Mouse (Mus musculus): ENCODE data around the gene Eya4. TPM values are rescaled to one million over a fixed set of nuclear protein-coding genes. Genes with fewer than 3 reads are reported as not detected.

The Eya4 gene
- total and polyA plus RNA-seq, 2 experiments = 0.11 to 0.28 TPM

GRCm38 (mm10) chr10:23270502-23270901, 80.1 kb downstream of the Eya4 start:
- Histone ChIP-seq H3K4me1 (ENCODE audit: control insufficient read depth, insufficient read depth, low read length) (no peaks in the 10 kb centered on the region), H3K27me3 (ENCODE audit: control insufficient read depth, insufficient read depth, low read length) (no peaks in the 10 kb centered on the region), H3K4me3 (ENCODE audit: insufficient read depth, low read depth, low read length) (no peak overlapping the region), H3K36me3 (ENCODE audit: control insufficient read depth, insufficient read depth, low read length) (no peaks in the 10 kb centered on the region), H3K9ac (ENCODE audit: low read depth, low read length) (no peak overlapping the region), H3K79me2 (ENCODE audit: control insufficient read depth, insufficient read depth, low read length) (no peaks in the 10 kb centered on the region), H3K27ac (replicated peaks; ENCODE audit: insufficient read depth, low read depth, low read length) (no peak overlapping the region)
- DNase-seq (ENCODE audit: extremely low read depth, low read depth, low spot score) = no peak
- TF ChIP-seq POLR2A (IDR thresholded peaks at IDR 0.05; ENCODE audit: extremely low read depth, insufficient read depth, low read length) (no peak), CTCF (IDR thresholded peaks at IDR 0.05; ENCODE audit: low read depth, low read length) (no peak)
- 80% methylated on average over 2 of the region's 2 CpGs for WGBS

GRCm38 (mm10) chr10:23252180-23252579, 98.4 kb downstream of the Eya4 start:
- Histone ChIP-seq H3K4me1 (ENCODE audit: control insufficient read depth, insufficient read depth, low read length) (no peaks in the 10 kb centered on the region), H3K4me3 (ENCODE audit: insufficient read depth, low read depth, low read length) (no peak overlapping the region), H3K9ac (ENCODE audit: low read depth, low read length) (no peak overlapping the region), H3K79me2 (ENCODE audit: control insufficient read depth, insufficient read depth, low read length) (no peaks in the 10 kb centered on the region), H3K27ac (replicated peaks; ENCODE audit: insufficient read depth, low read depth, low read length) (no peak overlapping the region), H3K27me3 (ENCODE audit: control insufficient read depth, insufficient read depth, low read length) (no peaks in the 10 kb centered on the region), H3K36me3 (ENCODE audit: control insufficient read depth, insufficient read depth, low read length) (no peaks in the 10 kb centered on the region)
- 71% methylated on average over 4 of the region's 4 CpGs for WGBS
- no peak for DNase-seq (ENCODE audit: extremely low read depth, low read depth, low spot score)
- TF ChIP-seq POLR2A (IDR thresholded peaks at IDR 0.05; ENCODE audit: extremely low read depth, insufficient read depth, low read length) (no peak), CTCF (IDR thresholded peaks at IDR 0.05; ENCODE audit: low read depth, low read length) (no peak)

DNA sequence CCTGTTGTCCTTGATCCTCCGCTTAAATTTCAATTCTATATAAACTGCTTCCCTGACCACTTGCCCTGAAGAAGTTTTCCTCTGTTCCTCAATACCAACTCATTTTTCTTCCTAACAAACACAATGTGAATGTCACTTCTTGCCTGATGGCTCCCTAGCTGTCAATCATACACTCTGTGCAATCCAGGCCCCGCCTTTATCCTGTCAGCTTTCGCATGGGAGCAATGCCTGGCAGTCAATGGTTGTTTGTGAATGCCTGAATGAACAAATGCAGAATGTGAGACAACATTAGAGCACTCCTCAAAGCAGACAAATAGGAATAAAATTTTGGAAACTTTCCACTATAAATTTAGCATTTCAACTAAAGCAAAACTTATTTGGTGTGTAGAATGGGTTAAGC, 104.1 kb downstream of the Eya4 start:
- no peak for DNase-seq (ENCODE audit: extremely low read depth, low read depth, low spot score)
- Histone ChIP-seq H3K9ac (ENCODE audit: low read depth, low read length) (no peak overlapping the region), H3K36me3 (ENCODE audit: control insufficient read depth, insufficient read depth, low read length) (no peaks in the 10 kb centered on the region), H3K4me1 (ENCODE audit: control insufficient read depth, insufficient read depth, low read length) (no peaks in the 10 kb centered on the region), H3K27ac (replicated peaks; ENCODE audit: insufficient read depth, low read depth, low read length) (no peak overlapping the region), H3K4me3 (ENCODE audit: insufficient read depth, low read depth, low read length) (no peak overlapping the region), H3K79me2 (ENCODE audit: control insufficient read depth, insufficient read depth, low read length) (no peaks in the 10 kb centered on the region), H3K27me3 (ENCODE audit: control insufficient read depth, insufficient read depth, low read length) (no peaks in the 10 kb centered on the region)
- 87% methylated on average over 3 of the region's 3 CpGs for WGBS
- TF ChIP-seq POLR2A (IDR thresholded peaks at IDR 0.05; ENCODE audit: extremely low read depth, insufficient read depth, low read length) (no peak), CTCF (IDR thresholded peaks at IDR 0.05; ENCODE audit: low read depth, low read length) (no peak)

DNA sequence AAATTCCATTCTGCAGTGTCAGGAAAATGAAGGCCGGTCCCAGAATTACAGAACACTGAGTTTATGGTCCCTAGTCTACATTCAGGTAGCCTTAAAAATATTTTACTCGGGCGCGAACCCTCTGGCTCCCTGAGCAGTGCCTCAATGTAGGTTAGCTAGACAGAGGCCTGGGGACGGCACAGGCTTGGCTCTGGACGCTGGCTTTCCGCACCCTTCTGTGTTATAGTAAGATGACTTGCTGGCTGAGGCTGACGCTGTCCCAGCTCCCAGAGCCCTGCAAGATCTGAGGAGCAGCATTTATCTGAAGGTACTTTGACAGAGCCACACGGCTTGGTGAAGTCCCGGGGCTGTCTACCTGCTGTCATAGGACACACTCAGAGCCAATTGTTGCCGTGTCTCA, 113.7 kb downstream of the Eya4 start:
- no peaks in the 10 kb centered on the region for H3K4me1 ChIP-seq (ENCODE audit: control insufficient read depth, insufficient read depth, low read length)
- H3K4me3 ChIP-seq (ENCODE audit: insufficient read depth, low read depth, low read length) = no peak overlapping the region

DNA sequence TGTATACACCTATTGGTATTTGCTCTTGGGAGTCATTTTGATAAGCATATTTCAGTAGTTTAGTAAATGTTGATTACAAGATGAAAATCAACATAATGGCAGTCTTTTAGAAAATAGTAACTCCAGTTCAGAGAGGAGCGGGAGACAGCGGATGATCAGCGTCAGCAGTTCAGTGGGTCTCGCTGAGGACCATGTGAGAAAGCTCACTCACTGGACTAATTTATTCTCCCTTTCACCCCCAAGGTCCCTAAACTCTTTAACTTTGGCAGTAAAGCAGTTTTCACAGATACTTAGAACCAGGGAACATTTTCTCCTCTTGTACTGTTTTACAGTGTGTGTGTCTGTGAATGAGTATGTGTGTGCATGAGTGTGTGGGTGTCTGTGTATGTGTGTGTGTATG, 115.2 kb downstream of the Eya4 start:
- no peak for TF ChIP-seq POLR2A (IDR thresholded peaks at IDR 0.05; ENCODE audit: extremely low read depth, insufficient read depth, low read length)
- no peak for TF ChIP-seq CTCF (IDR thresholded peaks at IDR 0.05; ENCODE audit: low read depth, low read length)
- no peaks in the 10 kb centered on the region for H3K4me1 ChIP-seq (ENCODE audit: control insufficient read depth, insufficient read depth, low read length)
- 95% methylated on average over 4 of the region's 4 CpGs for WGBS
- no peak overlapping the region for H3K4me3 ChIP-seq (ENCODE audit: insufficient read depth, low read depth, low read length)
- no peak for DNase-seq (ENCODE audit: extremely low read depth, low read depth, low spot score)
- no peaks in the 10 kb centered on the region for H3K27me3 ChIP-seq (ENCODE audit: control insufficient read depth, insufficient read depth, low read length)
- no peaks in the 10 kb centered on the region for H3K79me2 ChIP-seq (ENCODE audit: control insufficient read depth, insufficient read depth, low read length)
- H3K9ac ChIP-seq (ENCODE audit: low read depth, low read length) = no peak overlapping the region
- no peaks in the 10 kb centered on the region for H3K36me3 ChIP-seq (ENCODE audit: control insufficient read depth, insufficient read depth, low read length)
- H3K27ac ChIP-seq (replicated peaks; ENCODE audit: insufficient read depth, low read depth, low read length) = no peak overlapping the region

More for the DNA sequence above, 113.7 kb downstream of the Eya4 start:
- WGBS = 82% methylated on average over 11 of the region's 11 CpGs
- H3K27ac ChIP-seq (replicated peaks; ENCODE audit: insufficient read depth, low read depth, low read length) = no peak overlapping the region
- no peaks in the 10 kb centered on the region for H3K27me3 ChIP-seq (ENCODE audit: control insufficient read depth, insufficient read depth, low read length)
- DNase-seq (ENCODE audit: extremely low read depth, low read depth, low spot score) = no peak
- no peak overlapping the region for H3K9ac ChIP-seq (ENCODE audit: low read depth, low read length)
- no peaks in the 10 kb centered on the region for H3K36me3 ChIP-seq (ENCODE audit: control insufficient read depth, insufficient read depth, low read length)
- no peaks in the 10 kb centered on the region for H3K79me2 ChIP-seq (ENCODE audit: control insufficient read depth, insufficient read depth, low read length)
- TF ChIP-seq POLR2A (IDR thresholded peaks at IDR 0.05; ENCODE audit: extremely low read depth, insufficient read depth, low read length) = no peak
- no peak for TF ChIP-seq CTCF (IDR thresholded peaks at IDR 0.05; ENCODE audit: low read depth, low read length)

GRCm38 (mm10) chr10:23233425-23233824, 117.2 kb downstream of the Eya4 start:
- no peak overlapping the region for H3K9ac ChIP-seq (ENCODE audit: low read depth, low read length)
- H3K4me1 ChIP-seq (ENCODE audit: control insufficient read depth, insufficient read depth, low read length) = no peaks in the 10 kb centered on the region
- no peaks in the 10 kb centered on the region for H3K27me3 ChIP-seq (ENCODE audit: control insufficient read depth, insufficient read depth, low read length)
- H3K36me3 ChIP-seq (ENCODE audit: control insufficient read depth, insufficient read depth, low read length) = no peaks in the 10 kb centered on the region
- H3K79me2 ChIP-seq (ENCODE audit: control insufficient read depth, insufficient read depth, low read length) = no peaks in the 10 kb centered on the region
- H3K4me3 ChIP-seq (ENCODE audit: insufficient read depth, low read depth, low read length) = no peak overlapping the region
- DNase-seq (ENCODE audit: extremely low read depth, low read depth, low spot score) = no peak
- no peak overlapping the region for H3K27ac ChIP-seq (replicated peaks; ENCODE audit: insufficient read depth, low read depth, low read length)
- 74% methylated on average over 6 of the region's 6 CpGs for WGBS
- TF ChIP-seq CTCF (IDR thresholded peaks at IDR 0.05; ENCODE audit: low read depth, low read length) (no peak), POLR2A (IDR thresholded peaks at IDR 0.05; ENCODE audit: extremely low read depth, insufficient read depth, low read length) (no peak)

Measured in liver, adult 2 months (tissue).